Mouse (Mus musculus): ENCODE measurements around the gene Rin2. TPM values are rescaled to one million over a fixed set of nuclear protein-coding genes. Genes with fewer than 3 reads are reported as not detected.
A peak's percentile ranks its signal among the peaks of the same experiment; 100 is the strongest.

The Rin2 gene
- polyA plus RNA-seq, 1 experiment = 12.0 TPM

DNA sequence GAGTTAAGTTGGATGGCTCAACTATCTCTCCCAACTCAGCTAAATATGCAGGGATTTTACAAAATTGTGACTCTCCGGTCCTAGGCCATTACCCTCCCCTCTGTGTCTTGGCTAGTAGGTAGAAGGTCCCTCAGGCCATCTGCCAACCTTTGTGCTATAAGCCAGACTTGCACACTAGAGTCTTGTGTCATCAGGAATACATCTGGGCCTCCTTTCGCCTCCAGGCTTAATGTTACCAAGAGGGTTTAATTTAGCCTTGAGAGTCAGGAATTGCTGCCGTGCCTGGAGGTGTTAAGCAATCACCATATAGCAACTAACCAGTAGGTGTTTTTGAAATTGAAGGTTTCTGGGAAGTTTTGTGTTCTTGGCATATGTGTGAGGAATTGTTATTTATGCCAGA, 158.3 kb downstream of the Rin2 start:
- no peak for TF ChIP-seq CTCF (IDR thresholded peaks at IDR 0.05; ENCODE audit: borderline replicate concordance, extremely low read depth, insufficient read depth, insufficient read length)
- no peak for TF ChIP-seq POLR2A (IDR thresholded peaks at IDR 0.05; ENCODE audit: borderline replicate concordance, extremely low read depth, insufficient read depth, insufficient read length, poor library complexity, severe bottlenecking)
- DNase-seq (ENCODE audit: low read depth) = no peak

DNA sequence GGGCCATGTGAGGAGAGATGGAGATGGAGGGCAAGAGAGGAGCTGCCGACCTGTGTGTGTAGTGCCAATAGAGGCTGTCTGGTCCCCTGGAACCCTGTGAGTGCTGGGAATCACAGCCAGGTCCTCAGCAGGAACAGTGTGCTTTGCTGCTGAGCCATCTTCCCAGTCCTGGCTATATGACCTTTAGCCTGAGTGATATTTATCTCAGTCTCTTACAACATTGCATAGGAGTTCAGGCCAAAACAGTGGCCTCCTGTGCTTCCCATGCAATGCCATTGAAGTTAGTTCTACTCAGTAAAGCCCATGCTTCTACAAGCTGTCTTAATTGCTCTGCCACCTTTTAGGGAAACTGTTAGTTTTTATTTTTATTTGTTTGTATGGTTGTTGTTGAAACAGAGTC, 160.9 kb downstream of the Rin2 start:
- no peak for DNase-seq (ENCODE audit: low read depth)
- TF ChIP-seq CTCF (IDR thresholded peaks at IDR 0.05; ENCODE audit: borderline replicate concordance, extremely low read depth, insufficient read depth, insufficient read length) (no peak), POLR2A (IDR thresholded peaks at IDR 0.05; ENCODE audit: borderline replicate concordance, extremely low read depth, insufficient read depth, insufficient read length, poor library complexity, severe bottlenecking) (no peak)

GRCm38 (mm10) chr2:145838675-145839074, 163.7 kb downstream of the Rin2 start:
- DNase-seq (ENCODE audit: low read depth) = no peak
- TF ChIP-seq POLR2A (IDR thresholded peaks at IDR 0.05; ENCODE audit: borderline replicate concordance, extremely low read depth, insufficient read depth, insufficient read length, poor library complexity, severe bottlenecking) (no peak), CTCF (IDR thresholded peaks at IDR 0.05; ENCODE audit: borderline replicate concordance, extremely low read depth, insufficient read depth, insufficient read length) (no peak)

- peak; percentile 70 for DNase-seq (ENCODE audit: low read depth)
- TF ChIP-seq CTCF (IDR thresholded peaks at IDR 0.05; ENCODE audit: borderline replicate concordance, extremely low read depth, insufficient read depth, insufficient read length) = no peak
- TF ChIP-seq POLR2A (IDR thresholded peaks at IDR 0.05; ENCODE audit: borderline replicate concordance, extremely low read depth, insufficient read depth, insufficient read length, poor library complexity, severe bottlenecking) = no peak
These were observed 164.7 kb downstream of the Rin2 start for GRCm38 (mm10) chr2:145839565-145840315.

- no peak for TF ChIP-seq CTCF (IDR thresholded peaks at IDR 0.05; ENCODE audit: borderline replicate concordance, extremely low read depth, insufficient read depth, insufficient read length)
- no peak for TF ChIP-seq POLR2A (IDR thresholded peaks at IDR 0.05; ENCODE audit: borderline replicate concordance, extremely low read depth, insufficient read depth, insufficient read length, poor library complexity, severe bottlenecking)
- no peak for DNase-seq (ENCODE audit: low read depth)
These were observed 165.3 kb downstream of the Rin2 start for GRCm38 (mm10) chr2:145840320-145840719.

DNA sequence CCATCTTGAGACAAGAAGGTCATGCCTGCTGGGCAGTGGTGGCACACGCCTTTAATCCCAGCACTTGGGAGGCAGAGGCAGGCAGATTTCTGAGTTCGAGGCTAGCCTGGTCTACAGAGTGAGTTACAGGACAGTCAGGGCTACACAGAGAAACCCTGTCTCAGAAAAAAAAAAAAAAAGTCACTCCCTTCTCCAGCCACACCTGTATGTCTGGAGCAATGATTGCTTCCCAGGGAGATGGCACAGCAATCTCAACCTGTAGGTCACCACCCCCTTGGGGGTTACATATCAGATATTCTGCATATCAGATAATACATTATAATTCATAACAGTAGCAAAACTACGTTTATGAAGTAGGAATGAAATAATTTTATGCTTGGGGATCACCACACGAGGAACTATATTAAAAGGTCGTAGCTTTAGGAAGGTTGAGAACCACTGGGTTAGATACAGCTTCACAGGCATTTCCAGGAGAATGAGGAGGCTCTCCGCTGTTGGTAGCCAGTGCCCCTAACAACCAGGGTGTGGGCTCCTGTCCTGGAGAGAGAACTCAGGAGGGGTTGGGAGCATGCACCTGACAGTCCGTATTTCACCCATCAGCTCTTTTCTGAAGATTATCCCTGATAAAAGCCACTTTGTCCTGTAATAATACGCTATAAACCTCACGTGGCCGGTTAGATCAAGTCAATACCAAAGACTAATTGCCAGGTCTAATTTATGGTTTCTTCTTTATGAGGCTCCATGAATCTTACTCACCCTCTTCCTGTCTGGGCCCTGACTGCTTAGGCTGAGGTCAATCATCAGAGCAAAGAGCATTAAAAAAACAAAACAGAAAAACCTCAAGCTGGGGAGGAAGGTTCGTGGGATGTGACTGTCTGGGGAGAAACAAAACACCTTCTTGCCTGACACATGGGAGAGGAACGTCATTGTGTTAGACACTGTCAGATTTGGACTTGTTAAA, 166.2 kb downstream of the Rin2 start:
- TF ChIP-seq CTCF (IDR thresholded peaks at IDR 0.05; ENCODE audit: borderline replicate concordance, extremely low read depth, insufficient read depth, insufficient read length) = no peak
- no peak for TF ChIP-seq POLR2A (IDR thresholded peaks at IDR 0.05; ENCODE audit: borderline replicate concordance, extremely low read depth, insufficient read depth, insufficient read length, poor library complexity, severe bottlenecking)

DNA sequence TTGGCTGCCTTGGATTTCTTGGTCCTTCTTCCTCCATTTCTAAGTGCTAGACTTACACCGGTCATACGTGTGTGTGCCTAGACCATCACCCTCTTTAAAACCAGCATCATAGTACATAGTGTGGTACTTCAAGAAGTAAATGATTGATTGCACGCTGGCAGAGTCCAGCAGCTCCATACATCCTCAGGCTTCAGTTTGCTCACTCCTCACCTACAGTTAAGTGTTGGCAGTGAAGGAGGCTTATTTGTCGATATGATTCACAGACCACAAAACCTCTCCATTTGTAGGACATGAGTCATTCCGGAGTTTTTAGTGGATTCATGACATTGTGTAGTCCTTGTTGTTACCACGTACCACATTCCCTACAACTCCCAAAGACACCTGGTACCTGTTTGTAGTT, 168.3 kb downstream of the Rin2 start:
- no peak for TF ChIP-seq CTCF (IDR thresholded peaks at IDR 0.05; ENCODE audit: borderline replicate concordance, extremely low read depth, insufficient read depth, insufficient read length)
- TF ChIP-seq POLR2A (IDR thresholded peaks at IDR 0.05; ENCODE audit: borderline replicate concordance, extremely low read depth, insufficient read depth, insufficient read length, poor library complexity, severe bottlenecking) = no peak
- DNase-seq (ENCODE audit: low read depth) = no peak

More for the DNA sequence above, 166.2 kb downstream of the Rin2 start:
- DNase-seq (ENCODE audit: low read depth) = no peak

- TF ChIP-seq POLR2A (IDR thresholded peaks at IDR 0.05; ENCODE audit: borderline replicate concordance, extremely low read depth, insufficient read depth, insufficient read length, poor library complexity, severe bottlenecking) = no peak
- TF ChIP-seq CTCF (IDR thresholded peaks at IDR 0.05; ENCODE audit: borderline replicate concordance, extremely low read depth, insufficient read depth, insufficient read length) = no peak
- no peak for DNase-seq (ENCODE audit: low read depth)
These were observed 171.6 kb downstream of the Rin2 start for GRCm38 (mm10) chr2:145846595-145846994.

GRCm38 (mm10) chr2:145849170-145849905, 174.3 kb downstream of the Rin2 start:
- no peak for DNase-seq (ENCODE audit: low read depth)
- TF ChIP-seq CTCF (IDR thresholded peaks at IDR 0.05; ENCODE audit: borderline replicate concordance, extremely low read depth, insufficient read depth, insufficient read length) (no peak), POLR2A (IDR thresholded peaks at IDR 0.05; ENCODE audit: borderline replicate concordance, extremely low read depth, insufficient read depth, insufficient read length, poor library complexity, severe bottlenecking) (no peak)

DNA sequence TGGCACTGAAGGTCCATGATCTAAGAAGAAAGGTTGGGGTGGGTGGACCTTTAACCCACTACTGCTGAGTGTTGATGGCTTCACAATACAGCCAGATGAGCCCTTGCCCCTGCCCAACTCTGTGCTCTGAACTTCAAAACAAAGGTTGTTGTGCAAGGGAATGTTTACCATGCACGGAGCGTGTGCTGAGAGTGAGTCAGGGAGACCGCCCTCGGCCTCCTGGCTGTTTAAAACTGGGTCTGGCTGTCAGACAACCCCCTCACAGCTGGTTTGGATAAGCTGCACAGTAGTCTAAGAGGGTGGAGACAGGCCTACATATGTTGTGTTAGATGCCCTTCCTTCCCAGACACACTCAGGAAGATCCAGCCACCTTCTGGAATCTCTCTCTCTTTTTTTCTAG, 175.8 kb downstream of the Rin2 start:
- TF ChIP-seq POLR2A (IDR thresholded peaks at IDR 0.05; ENCODE audit: borderline replicate concordance, extremely low read depth, insufficient read depth, insufficient read length, poor library complexity, severe bottlenecking) = no peak
- TF ChIP-seq CTCF (IDR thresholded peaks at IDR 0.05; ENCODE audit: borderline replicate concordance, extremely low read depth, insufficient read depth, insufficient read length) = no peak
- DNase-seq (ENCODE audit: low read depth) = no peak

DNA sequence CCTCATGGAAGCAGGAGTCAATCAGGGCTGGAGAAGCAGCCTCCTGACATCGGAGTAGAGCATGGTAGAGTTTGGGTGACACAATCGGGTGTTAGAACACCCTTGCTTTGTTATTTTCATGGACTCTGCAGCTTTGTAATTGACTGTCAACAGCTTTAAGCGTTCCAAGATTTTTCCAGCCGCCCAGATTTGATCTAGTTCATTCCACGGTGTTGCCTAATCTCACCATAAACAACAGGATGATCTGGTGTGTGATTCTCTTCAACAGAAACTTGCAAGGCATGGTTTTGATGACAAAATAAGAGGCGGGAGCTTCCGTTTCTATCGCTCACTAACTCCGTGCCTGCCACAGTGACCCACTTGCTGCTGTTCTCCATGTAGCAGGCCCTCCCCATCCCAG, 180.8 kb downstream of the Rin2 start:
- TF ChIP-seq CTCF (IDR thresholded peaks at IDR 0.05; ENCODE audit: borderline replicate concordance, extremely low read depth, insufficient read depth, insufficient read length) (no peak), POLR2A (IDR thresholded peaks at IDR 0.05; ENCODE audit: borderline replicate concordance, extremely low read depth, insufficient read depth, insufficient read length, poor library complexity, severe bottlenecking) (no peak)
- DNase-seq (ENCODE audit: low read depth) = no peak
